ENCODE assay signal across 7 mouse cellular contexts in genomic region chr9:108296453-108297355, GRCm38 (mm10). TPM values are rescaled to one million over a fixed set of nuclear protein-coding genes. Genes with fewer than 3 reads are reported as not detected.
DNase-seq lines count a peak whose midpoint lies in the region; ATAC-seq and TF ChIP-seq lines count a peak whose summit lies in the region.

Gene Amt, plus strand, starts transcription at chr9:108296853.

- H3K9me3 ChIP-seq in E14TG2a.4 (ENCODE audit: low read length) (no peaks in the 10 kb centered on the region), ES-Bruce4 (replicated peaks; ENCODE audit: control insufficient read depth, insufficient read depth, low read length, poor library complexity, severe bottlenecking) (no peaks in the 10 kb centered on the region)
- H3K9me3 ChIP-seq in embryonic facial prominence, embryonic 13.5 days: no peaks in the 10 kb centered on the region
- H3K9me3 ChIP-seq in limb, embryonic 15.5 days: no peaks in the 10 kb centered on the region
- H3K9me3 ChIP-seq in neural tube, embryonic 12.5 days: no peaks in the 10 kb centered on the region

- peak within 1 kb of the TSS; percentile 4 for H3K9ac ChIP-seq in ES-Bruce4 (ENCODE audit: low read depth, poor library complexity, severe bottlenecking)
- peak within 1 kb of the TSS; percentile 46 for H3K9ac ChIP-seq in embryonic facial prominence, embryonic 13.5 days
- H3K9ac ChIP-seq in limb, embryonic 15.5 days: no peak within 1 kb of the TSS
- peak within 1 kb of the TSS; percentile 26; the same call in 1 of the 2 replicates for H3K9ac ChIP-seq in neural tube, embryonic 12.5 days

- H3K4me2 ChIP-seq in embryonic facial prominence, embryonic 13.5 days: peak within 1 kb of the TSS; percentile 40
- H3K4me2 ChIP-seq in limb, embryonic 15.5 days: 0 out of 2 replicates have a peak within 1 kb of the TSS, but pooled peaks have one; percentile 5
- peak within 1 kb of the TSS; percentile 56 for H3K4me2 ChIP-seq in neural tube, embryonic 12.5 days (replicated peaks)

- TF ChIP-seq CTCF in E14TG2a.4 (conservative IDR thresholded peaks at IDR 0.05; ENCODE audit: low read length) (no peak), ES-Bruce4 (IDR thresholded peaks at IDR 0.05; ENCODE audit: low read depth, low read length) (no peak)

- H3K36me3 ChIP-seq in E14TG2a.4 (ENCODE audit: insufficient read depth, low read length) (peaks cover 59% of the 10 kb centered on the region), ES-Bruce4 (ENCODE audit: control insufficient read depth, insufficient read depth, low read length, poor library complexity, severe bottlenecking) (peaks cover 17% of the 10 kb centered on the region)
- H3K36me3 ChIP-seq in embryonic facial prominence, embryonic 13.5 days: peaks cover 42% of the 10 kb centered on the region
- peaks cover 40% of the 10 kb centered on the region for H3K36me3 ChIP-seq in limb, embryonic 15.5 days
- peaks cover 44% of the 10 kb centered on the region for H3K36me3 ChIP-seq in neural tube, embryonic 12.5 days

- peak within 1 kb of the TSS; percentile 89 for H3K27ac ChIP-seq in ES-Bruce4 (ENCODE audit: insufficient read depth, low read length)
- no peak within 1 kb of the TSS for H3K27ac ChIP-seq in embryonic facial prominence, embryonic 13.5 days
- H3K27ac ChIP-seq in limb, embryonic 15.5 days: no peak within 1 kb of the TSS
- no peak within 1 kb of the TSS for H3K27ac ChIP-seq in neural tube, embryonic 12.5 days

- H3K4me3 ChIP-seq in E14TG2a.4 (replicated peaks; ENCODE audit: low read length): peak within 1 kb of the TSS; percentile 90
- H3K4me3 ChIP-seq in ES-Bruce4 (ENCODE audit: low read depth, low read length): peak within 1 kb of the TSS; percentile 70
- H3K4me3 ChIP-seq in embryonic facial prominence, embryonic 13.5 days: peak within 1 kb of the TSS; percentile 22
- H3K4me3 ChIP-seq in limb, embryonic 15.5 days: no peak within 1 kb of the TSS; the same call in 1 of the 2 replicates
- H3K4me3 ChIP-seq in neural tube, embryonic 12.5 days: peak within 1 kb of the TSS; percentile 27

- H3K27me3 ChIP-seq in E14TG2a.4 (ENCODE audit: insufficient read depth, low read length) (no peaks in the 10 kb centered on the region), ES-Bruce4 (ENCODE audit: control insufficient read depth, insufficient read depth, low read length, poor library complexity, severe bottlenecking) (no peaks in the 10 kb centered on the region)
- no peaks in the 10 kb centered on the region for H3K27me3 ChIP-seq in embryonic facial prominence, embryonic 13.5 days
- no peaks in the 10 kb centered on the region for H3K27me3 ChIP-seq in limb, embryonic 15.5 days
- no peaks in the 10 kb centered on the region for H3K27me3 ChIP-seq in neural tube, embryonic 12.5 days (replicated peaks)

- TF ChIP-seq EP300 in ES-Bruce4 (IDR thresholded peaks at IDR 0.05; ENCODE audit: insufficient read depth, low read depth, low read length): 0 out of 2 replicates have a peak, but pooled peaks have one; percentile 65

- peak; percentile 94 for DNase-seq in kidney, adult 11 months
- DNase-seq in ovary, postnatal 36 days (ENCODE audit: low spot score): no peak

- WGBS in embryonic facial prominence, embryonic 13.5 days: 16% methylated on average over 18 of the region's 18 CpGs
- WGBS in limb, embryonic 15.5 days: 29% methylated on average over 18 of the region's 18 CpGs
- 18% methylated on average over 18 of the region's 18 CpGs for WGBS in neural tube, embryonic 12.5 days

- peak; percentile 27 for TF ChIP-seq POLR2A in ES-Bruce4 (IDR thresholded peaks at IDR 0.05; ENCODE audit: insufficient read depth, low read length)

- H3K4me1 ChIP-seq in E14TG2a.4 (replicated peaks; ENCODE audit: low read depth, low read length): peaks cover 57% of the 10 kb centered on the region
- peaks cover 2% of the 10 kb centered on the region for H3K4me1 ChIP-seq in ES-Bruce4 (ENCODE audit: control insufficient read depth, insufficient read depth, low read length)
- peaks cover 6% of the 10 kb centered on the region; the same call in 1 of the 2 replicates for H3K4me1 ChIP-seq in embryonic facial prominence, embryonic 13.5 days
- H3K4me1 ChIP-seq in limb, embryonic 15.5 days: no peaks in the 10 kb centered on the region
- peaks cover 14% of the 10 kb centered on the region for H3K4me1 ChIP-seq in neural tube, embryonic 12.5 days

- no peak for ATAC-seq in embryonic facial prominence, embryonic 13.5 days (ENCODE audit: insufficient number of reproducible peaks, insufficient read depth, low FRiP score, low TSS enrichment, low read depth)
- ATAC-seq in limb, embryonic 15.5 days (ENCODE audit: insufficient number of reproducible peaks, low FRiP score, low TSS enrichment, low read depth): no peak
- peak; percentile 73 for ATAC-seq in neural tube, embryonic 12.5 days (ENCODE audit: low FRiP score, low read depth)

RNA-seq across cellular contexts. Expression of gene Amt, which starts in this region (rescaled TPM):
- polyA plus RNA-seq in ES-Bruce4 (2011; ENCODE audit: insufficient read depth, insufficient read length, low read depth, missing spikeins): 69.2 and 69.3 TPM in 2 replicates
- 12.5 and 15.3 TPM in 2 replicates for polyA plus RNA-seq in embryonic facial prominence, embryonic 13.5 days (2015; fragmentation: Nextera tagmentation; extraction: Ambion mirVana)
- polyA plus RNA-seq in limb, embryonic 15.5 days (2015; fragmentation: Nextera tagmentation; extraction: Ambion mirVana): 8.3 and 9.5 TPM in 2 replicates
- 18.9 and 24.8 TPM in 2 replicates for polyA plus RNA-seq in neural tube, embryonic 12.5 days (2016; fragmentation: Nextera tagmentation; extraction: Ambion mirVana)

Comparison
In these comparisons a context has a peak if more than half of its experiments do, and no peak if none do; other contexts are left out.
1. H3K4me2 ChIP-seq: peak in every context shown above with its lines; median percentile 56 in neural tube, embryonic 12.5 days; 40 in embryonic facial prominence, embryonic 13.5 days; 5 in limb, embryonic 15.5 days.